Mouse (Mus musculus) liver, embryonic 11.5 days (tissue): ENCODE results near the gene Nbea. TPM values are rescaled to one million over a fixed set of nuclear protein-coding genes. Genes with fewer than 3 reads are reported as not detected.

Source experiments
- ATAC-seq: fragments of 200-750 bp; cut with Nextera tagmentation; replicated peaks from 2 replicates; pipeline ENCODE4 v1.8.0; 2017; ENCODE audit warnings: moderate number of reproducible peaks, mild to moderate bottlenecking, moderate TSS enrichment, moderate library complexity; ENCODE audit not compliant: low FRiP score
- DNase-seq: peaks from one replicate; pipeline ENCODE4 v3.0.0-alpha.2; 2017; ENCODE audit warnings: low spot score
- H3K27ac ChIP-seq: fragments of 300-500 bp; sonication (generic); 2 replicates; pipeline ENCODE4 v1.5.1; 2014; ENCODE audit warnings: mild to moderate bottlenecking, low read depth, low read length, control low read depth
- H3K27me3 ChIP-seq: fragments of 300-500 bp; sonication (generic); replicated peaks from 2 replicates; pipeline ENCODE4 v1.6.1; 2014; ENCODE audit warnings: low read length, mixed read lengths; ENCODE audit not compliant: control insufficient read depth, insufficient read depth
- H3K36me3 ChIP-seq: fragments of 300-500 bp; sonication (generic); 2 replicates; pipeline ENCODE4 v1.6.1; 2014; ENCODE audit warnings: mild to moderate bottlenecking, low read length, moderate library complexity, mixed read lengths; ENCODE audit not compliant: control insufficient read depth, insufficient read depth
- H3K4me1 ChIP-seq: fragments of 300-500 bp; sonication (generic); replicated peaks from 2 replicates; pipeline ENCODE4 v1.6.1; 2014; ENCODE audit warnings: low read length, mixed read lengths; ENCODE audit not compliant: control insufficient read depth, insufficient read depth
- H3K4me2 ChIP-seq: fragments of 300-500 bp; sonication (generic); 2 replicates; pipeline ENCODE4 v1.6.1; 2014; ENCODE audit warnings: mild to moderate bottlenecking, control low read depth, moderate library complexity
- H3K4me3 ChIP-seq: fragments of 300-500 bp; sonication (generic); 2 replicates; pipeline ENCODE4 v1.5.1; 2014; ENCODE audit warnings: low read depth, low read length, control low read depth
- H3K9ac ChIP-seq: fragments of 300-500 bp; sonication (generic); 2 replicates; pipeline ENCODE4 v1.6.1; 2014; ENCODE audit warnings: low read depth, low read length, control low read depth
- H3K9me3 ChIP-seq: fragments of 300-500 bp; sonication (generic); 2 replicates; pipeline ENCODE4 v1.6.1; 2016; ENCODE audit warnings: low read length, inconsistent platforms, mixed read lengths; ENCODE audit not compliant: control insufficient read depth
- WGBS: fragments of 180-500 bp; shearing (Covaris S2); extraction: QIAGEN DNeasy Blood & Tissue Kit; methylation state at CpG from one replicate; pipeline ENCODE4 v1.1.7; 2014; 5-methylcytosine and 5-hydroxymethylcytosine counted together
- polyA plus RNA-seq: library from polyadenylated mRNA; unstranded; fragments of >200 nt; fragmentation: Nextera tagmentation; extraction: Ambion mirVana; gene quantifications from 2 replicates; pipeline ENCODE4 v1.2.1, GENCODE M21; 2014

Gene Nbea
- polyA plus RNA-seq, 1 experiment from 2014 or later = 5.0 TPM

DNA sequence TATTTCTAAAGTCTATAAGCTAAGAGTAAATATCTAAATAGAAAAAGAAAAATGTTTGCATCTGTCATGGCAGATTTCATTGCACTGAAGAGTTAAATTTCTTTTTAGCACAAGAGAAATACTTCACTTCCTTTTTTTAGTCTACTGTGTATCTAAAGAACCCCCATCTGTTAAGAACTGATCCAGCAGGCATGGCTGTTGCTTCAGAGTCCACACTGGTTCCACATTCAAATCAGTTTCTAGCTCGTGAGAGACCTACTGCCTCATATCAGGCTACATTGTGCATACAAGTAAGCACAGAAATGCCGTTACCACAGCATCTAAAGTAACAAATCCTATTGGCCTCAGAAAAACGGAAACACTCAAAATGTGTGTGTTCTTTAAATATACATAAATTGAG, 2.5 kb downstream of the Nbea start:
- no peak for ATAC-seq
- Histone ChIP-seq H3K9ac (no peak overlapping the region), H3K9me3 (no peaks in the 10 kb centered on the region), H3K4me3 (no peak overlapping the region), H3K4me1 (0 out of 2 replicates have a peak, but pooled peaks cover 5% of the 10 kb centered on the region), H3K27ac (no peak overlapping the region), H3K4me2 (no peak overlapping the region), H3K36me3 (no peaks in the 10 kb centered on the region), H3K27me3 (0 out of 2 replicates have a peak, but pooled peaks cover 4% of the 10 kb centered on the region)
- WGBS = 42% methylated on average over 3 of the region's 3 CpGs
- no peak for DNase-seq

GRCm38 (mm10) chr3:56157864-56158263, 25.6 kb downstream of the Nbea start:
- no peak overlapping the region for H3K9ac ChIP-seq
- no peaks in the 10 kb centered on the region for H3K36me3 ChIP-seq
- no peaks in the 10 kb centered on the region for H3K9me3 ChIP-seq
- no peaks in the 10 kb centered on the region for H3K4me1 ChIP-seq
- H3K27ac ChIP-seq = no peak overlapping the region
- H3K4me3 ChIP-seq = no peak overlapping the region
- H3K27me3 ChIP-seq = no peaks in the 10 kb centered on the region
- no peak overlapping the region for H3K4me2 ChIP-seq
- DNase-seq = no peak
- ATAC-seq = no peak
- 66% methylated on average over 2 of the region's 2 CpGs for WGBS

- no peak overlapping the region for H3K4me2 ChIP-seq
- H3K36me3 ChIP-seq = no peaks in the 10 kb centered on the region; the same call in 1 of the 2 replicates
- no peak overlapping the region for H3K27ac ChIP-seq
- H3K9me3 ChIP-seq = no peaks in the 10 kb centered on the region
- no peak overlapping the region for H3K4me3 ChIP-seq
- 85% methylated on average over 3 of the region's 3 CpGs for WGBS
- no peak for ATAC-seq
- H3K27me3 ChIP-seq = no peaks in the 10 kb centered on the region
- no peak overlapping the region for H3K9ac ChIP-seq
- no peaks in the 10 kb centered on the region for H3K4me1 ChIP-seq
- DNase-seq = no peak
Observed at GRCm38 (mm10) chr3:56126674-56127073, 56.8 kb downstream of the Nbea start.

DNA sequence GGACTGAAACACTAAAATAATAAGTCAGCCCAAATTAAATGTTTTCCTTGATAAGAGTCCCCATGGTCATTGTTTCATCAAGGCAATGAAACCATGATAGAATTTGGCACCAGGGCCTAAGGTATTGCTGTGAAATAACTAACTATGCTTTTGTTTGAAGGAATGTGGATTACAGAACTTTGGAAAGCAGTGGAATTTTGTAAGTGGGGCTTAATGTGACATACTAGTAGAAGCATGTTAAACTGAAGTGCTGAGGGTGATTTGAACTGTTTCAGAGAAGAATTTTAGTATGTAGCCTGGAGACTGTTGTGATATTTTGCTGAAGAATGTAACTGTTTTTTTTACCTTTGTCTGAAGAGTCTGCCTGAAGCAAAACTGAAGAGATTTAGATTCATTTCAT, 66.9 kb downstream of the Nbea start:
- ATAC-seq (no peak), DNase-seq (no peak)
- no peaks in the 10 kb centered on the region for H3K27me3 ChIP-seq
- H3K4me1 ChIP-seq = no peaks in the 10 kb centered on the region
- no peak overlapping the region for H3K4me3 ChIP-seq
- no peaks in the 10 kb centered on the region for H3K9me3 ChIP-seq
- no peak overlapping the region for H3K9ac ChIP-seq
- H3K36me3 ChIP-seq = no peaks in the 10 kb centered on the region
- no peak overlapping the region for H3K27ac ChIP-seq
- H3K4me2 ChIP-seq = no peak overlapping the region

- ATAC-seq (no peak), DNase-seq (no peak)
- H3K9me3 ChIP-seq = no peaks in the 10 kb centered on the region
- WGBS = 78% methylated on average over 2 of the region's 2 CpGs
- no peak overlapping the region for H3K4me2 ChIP-seq
- no peak overlapping the region for H3K9ac ChIP-seq
- no peaks in the 10 kb centered on the region for H3K36me3 ChIP-seq
- no peaks in the 10 kb centered on the region for H3K4me1 ChIP-seq
- no peaks in the 10 kb centered on the region for H3K27me3 ChIP-seq
- no peak overlapping the region for H3K4me3 ChIP-seq
- H3K27ac ChIP-seq = no peak overlapping the region
Observed at GRCm38 (mm10) chr3:56108101-56108500, 75.4 kb downstream of the Nbea start.

DNA sequence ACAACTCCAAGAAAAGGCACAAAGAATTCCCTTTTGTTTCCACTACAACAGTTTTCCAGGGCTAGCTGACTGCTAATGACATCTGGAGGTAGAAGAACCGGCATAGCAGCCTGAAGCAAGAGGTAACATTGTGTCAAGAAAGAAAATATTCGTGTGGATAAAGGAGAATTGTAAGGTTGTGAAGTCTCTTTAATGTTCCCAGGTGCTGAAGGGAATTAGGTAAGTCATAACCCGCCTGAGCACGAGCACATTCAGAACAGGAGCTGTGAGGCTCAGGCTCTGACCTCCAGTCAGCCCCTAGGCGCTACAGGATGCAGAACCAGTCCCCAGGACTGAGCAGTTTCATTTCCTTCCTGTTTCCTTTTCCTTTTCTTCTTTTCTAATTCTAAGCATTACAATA, 86.4 kb downstream of the Nbea start:
- no peak overlapping the region for H3K4me2 ChIP-seq
- ATAC-seq (no peak), DNase-seq (no peak)
- no peaks in the 10 kb centered on the region for H3K4me1 ChIP-seq
- H3K27me3 ChIP-seq = no peaks in the 10 kb centered on the region
- no peak overlapping the region for H3K9ac ChIP-seq
- H3K9me3 ChIP-seq = no peaks in the 10 kb centered on the region
- H3K36me3 ChIP-seq = no peaks in the 10 kb centered on the region
- H3K27ac ChIP-seq = no peak overlapping the region
- WGBS = 39% methylated on average over 5 of the region's 5 CpGs
- no peak overlapping the region for H3K4me3 ChIP-seq

- Histone ChIP-seq H3K4me2 (no peak overlapping the region), H3K36me3 (no peaks in the 10 kb centered on the region), H3K4me1 (no peaks in the 10 kb centered on the region), H3K9me3 (no peaks in the 10 kb centered on the region), H3K9ac (no peak overlapping the region), H3K27ac (no peak overlapping the region), H3K4me3 (no peak overlapping the region), H3K27me3 (no peaks in the 10 kb centered on the region)
- no peak for DNase-seq
- no peak for ATAC-seq
- 87% methylated on average over 1 of the region's 1 CpGs for WGBS
Observed at GRCm38 (mm10) chr3:56079015-56079612, 104.4 kb downstream of the Nbea start.

DNA sequence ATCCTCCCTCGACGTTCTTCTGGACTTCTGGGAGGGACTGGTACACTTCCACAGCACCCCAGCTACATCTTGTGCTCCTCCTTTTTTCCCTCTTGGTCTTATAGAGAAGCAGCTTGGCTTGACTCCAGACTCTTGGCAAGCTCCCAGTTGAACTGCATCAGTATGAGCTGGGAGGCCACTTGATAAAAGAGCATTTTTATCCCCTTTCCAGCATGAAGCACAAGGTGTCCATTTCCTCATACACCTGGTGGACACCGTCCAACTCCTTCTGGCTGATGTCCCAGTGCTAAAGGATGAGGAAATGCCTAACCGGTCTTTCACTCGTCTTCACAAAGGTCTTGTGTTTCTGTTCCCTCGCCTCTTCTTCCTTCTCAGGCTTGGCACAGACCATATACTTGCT, 115.7 kb downstream of the Nbea start:
- Histone ChIP-seq H3K27ac (no peak overlapping the region), H3K9ac (no peak overlapping the region), H3K4me3 (no peak overlapping the region), H3K9me3 (no peaks in the 10 kb centered on the region), H3K4me1 (peaks cover 3% of the 10 kb centered on the region; the same call in 1 of the 2 replicates), H3K36me3 (no peaks in the 10 kb centered on the region), H3K4me2 (no peak overlapping the region), H3K27me3 (no peaks in the 10 kb centered on the region)
- 88% methylated on average over 6 of the region's 6 CpGs for WGBS
- ATAC-seq (no peak), DNase-seq (no peak)

- Histone ChIP-seq H3K9ac (no peak overlapping the region), H3K4me3 (no peak overlapping the region), H3K27me3 (no peaks in the 10 kb centered on the region), H3K36me3 (no peaks in the 10 kb centered on the region), H3K27ac (peak overlapping the region; percentile 8; the same call in 1 of the 2 replicates), H3K4me1 (peaks cover 3% of the 10 kb centered on the region; the same call in 1 of the 2 replicates), H3K4me2 (no peak overlapping the region), H3K9me3 (no peaks in the 10 kb centered on the region)
- peak; percentile 60 for ATAC-seq
- no peak for DNase-seq
- 76% methylated on average over 1 of the region's 1 CpGs for WGBS
Observed at GRCm38 (mm10) chr3:56066360-56067040, 117.0 kb downstream of the Nbea start.
